Mouse (Mus musculus) small intestine, adult 2 months (tissue): ENCODE data around the gene Slc25a35. TPM values are rescaled to one million over a fixed set of nuclear protein-coding genes. Genes with fewer than 3 reads are reported as not detected.
"Not testable (repeated sequence)": the region's sequence is repeated elsewhere in the genome, so short reads cannot be mapped to it uniquely, and the experiment has no call there.

Experiments
- H3K27ac ChIP-seq: fragments of 200-500 bp; 2 replicates; pipeline ENCODE4 v1.5.1; 2012; ENCODE audit warnings: low read depth, low read length, control low read depth, inconsistent platforms; ENCODE audit not compliant: insufficient read depth
- H3K27me3 ChIP-seq: fragments of 200-500 bp; 2 replicates; pipeline ENCODE4 v1.6.1; 2012; ENCODE audit warnings: mild to moderate bottlenecking, moderate library complexity, low read length, inconsistent platforms; ENCODE audit not compliant: control insufficient read depth, insufficient read depth
- H3K36me3 ChIP-seq: fragments of 200-500 bp; 2 replicates; pipeline ENCODE4 v1.6.1; 2012; ENCODE audit warnings: mild to moderate bottlenecking, low read length, control low read depth, inconsistent platforms; ENCODE audit not compliant: control insufficient read depth, insufficient read depth
- H3K4me1 ChIP-seq: fragments of 200-500 bp; 2 replicates; pipeline ENCODE4 v1.6.1; 2012; ENCODE audit warnings: low read length, inconsistent platforms, mixed read lengths; ENCODE audit not compliant: control insufficient read depth, insufficient read depth, insufficient read length
- H3K4me3 ChIP-seq: fragments of 200-500 bp; 2 replicates; pipeline ENCODE4 v1.5.1; 2012; ENCODE audit warnings: low read depth, mild to moderate bottlenecking, control low read depth, inconsistent platforms, low read length, moderate library complexity
- CTCF ChIP-seq: fragments of 200-500 bp; IDR thresholded peaks from 2 replicates; pipeline ENCODE4 v1.5.1; 2012; ENCODE audit warnings: low read depth, mild to moderate bottlenecking, control low read depth, inconsistent platforms, low read length, moderate library complexity, mixed read lengths; ENCODE audit not compliant: insufficient replicate concordance, insufficient read length; ENCODE audit errors: extremely low read depth
- POLR2A ChIP-seq: fragments of 200-500 bp; IDR thresholded peaks from 2 replicates; pipeline ENCODE4 v1.6.1; 2012; ENCODE audit warnings: low read depth, mild to moderate bottlenecking, control low read depth, inconsistent platforms, low read length, moderate library complexity
- WGBS: fragments of 180-500 bp; shearing (Covaris S2); methylation state at CpG from one replicate; pipeline ENCODE4 v1.1.7; 2018; 5-methylcytosine and 5-hydroxymethylcytosine counted together
- polyA plus RNA-seq: library from polyadenylated mRNA; depleted of rRNA; stranded (reverse); fragments of >200 nt; gene quantifications from 2 replicates; pipeline ENCODE4 v1.2.3, GENCODE M21; 2012

The Slc25a35 gene
- polyA plus RNA-seq, 1 experiment: 21.5 TPM

GRCm38 (mm10) chr11:68988341-68988740 is 20.4 kb downstream of the Slc25a35 start:
- WGBS: 92% methylated on average over 17 of the region's 17 CpGs

GRCm38 (mm10) chr11:68993122-68993521 is 25.2 kb downstream of the Slc25a35 start:
- peaks cover 38% of the 10 kb centered on the region for H3K36me3 ChIP-seq
- H3K27me3 ChIP-seq: no peaks in the 10 kb centered on the region
- no peak overlapping the region for H3K27ac ChIP-seq
- TF ChIP-seq CTCF: no peak
- no peak for TF ChIP-seq POLR2A
- WGBS: 71% methylated on average over 7 of the region's 7 CpGs
- no peak overlapping the region for H3K4me3 ChIP-seq
- H3K4me1 ChIP-seq: no peaks in the 10 kb centered on the region

More at GRCm38 (mm10) chr11:68988341-68988740, 20.4 kb downstream of the Slc25a35 start:
- Histone ChIP-seq H3K36me3 (peaks cover 32% of the 10 kb centered on the region), H3K27me3 (no peaks in the 10 kb centered on the region), H3K4me1 (no peaks in the 10 kb centered on the region), H3K27ac (no peak overlapping the region), H3K4me3 (no peak overlapping the region)
- TF ChIP-seq POLR2A (no peak), CTCF (no peak)

- no peaks in the 10 kb centered on the region for H3K27me3 ChIP-seq
- H3K4me1 ChIP-seq: no peaks in the 10 kb centered on the region
- H3K4me3 ChIP-seq: no peak overlapping the region
- H3K27ac ChIP-seq: no peak overlapping the region
- peaks cover 39% of the 10 kb centered on the region for H3K36me3 ChIP-seq
- WGBS: 94% methylated on average over 3 of the region's 3 CpGs
- TF ChIP-seq CTCF (peak; percentile 8; the same call in 1 of the 2 replicates), POLR2A (no peak)
Measured at GRCm38 (mm10) chr11:68994377-68994776, 26.4 kb downstream of the Slc25a35 start.

- TF ChIP-seq CTCF (no peak), POLR2A (no peak)
- peaks cover 44% of the 10 kb centered on the region for H3K36me3 ChIP-seq
Measured at GRCm38 (mm10) chr11:68997080-68997479, 29.1 kb downstream of the Slc25a35 start.

GRCm38 (mm10) chr11:69002782-69003181 is 34.9 kb downstream of the Slc25a35 start:
- not testable (repeated sequence) for H3K4me3 ChIP-seq, H3K27me3 ChIP-seq, H3K4me1 ChIP-seq, H3K27ac ChIP-seq
- H3K36me3 ChIP-seq: peaks cover 33% of the 10 kb centered on the region
- 88% methylated on average over 4 of the region's 4 CpGs for WGBS

More at GRCm38 (mm10) chr11:68997080-68997479, 29.1 kb downstream of the Slc25a35 start:
- H3K27me3 ChIP-seq: no peaks in the 10 kb centered on the region
- H3K4me3 ChIP-seq: no peak overlapping the region
- H3K4me1 ChIP-seq: no peaks in the 10 kb centered on the region
- WGBS: 77% methylated on average over 4 of the region's 4 CpGs
- no peak overlapping the region for H3K27ac ChIP-seq

GRCm38 (mm10) chr11:69003592-69003991 is 35.7 kb downstream of the Slc25a35 start:
- 59% methylated on average over 4 of the region's 4 CpGs for WGBS
- H3K36me3 ChIP-seq: peaks cover 30% of the 10 kb centered on the region
- no peak overlapping the region for H3K27ac ChIP-seq
- H3K27me3 ChIP-seq: no peaks in the 10 kb centered on the region
- H3K4me3 ChIP-seq: no peak overlapping the region
- H3K4me1 ChIP-seq: no peaks in the 10 kb centered on the region
- TF ChIP-seq POLR2A (no peak), CTCF (peak; percentile 9; the same call in 1 of the 2 replicates)

- H3K4me3 ChIP-seq: no peak overlapping the region
- H3K27ac ChIP-seq: no peak overlapping the region
- TF ChIP-seq POLR2A (no peak), CTCF (no peak)
- H3K27me3 ChIP-seq: no peaks in the 10 kb centered on the region
- H3K4me1 ChIP-seq: no peaks in the 10 kb centered on the region
- 82% methylated on average over 7 of the region's 7 CpGs for WGBS
- H3K36me3 ChIP-seq: peaks cover 19% of the 10 kb centered on the region
Measured at GRCm38 (mm10) chr11:69005193-69005592, 37.3 kb downstream of the Slc25a35 start.

- not testable (repeated sequence) for H3K27ac ChIP-seq, H3K27me3 ChIP-seq, H3K4me1 ChIP-seq, H3K4me3 ChIP-seq, H3K36me3 ChIP-seq
Measured at GRCm38 (mm10) chr11:69006575-69006974, 38.6 kb downstream of the Slc25a35 start.
